Mouse (Mus musculus): ENCODE data around the gene Ggact.

- TF ChIP-seq FLI1 (IDR thresholded peaks at IDR 0.05; ENCODE audit: low read length) (no peak), GATA1 (IDR thresholded peaks at IDR 0.05; ENCODE audit: borderline replicate concordance, low read length) (no peak)
These were observed 43.7 kb downstream of the Ggact start for GRCm38 (mm10) chr14:122869831-122870230.
